Mouse (Mus musculus): ENCODE results near the gene Gcnt1.

GRCm38 (mm10) chr19:17356932-17357331, 15.7 kb downstream of the Gcnt1 start:
- TF ChIP-seq TAL1 (IDR thresholded peaks at IDR 0.05; ENCODE audit: low read length), result no peak
- TF ChIP-seq GATA1 (IDR thresholded peaks at IDR 0.05; ENCODE audit: low read length), result no peak

Measured in erythroblast, embryonic 14.5 days (primary cell).